8 mouse cellular contexts compared by ENCODE assay signal in genomic region chr1:132391580-132392022, GRCm38 (mm10). TPM values are rescaled to one million over a fixed set of nuclear protein-coding genes. Genes with fewer than 3 reads are reported as not detected.
DNase-seq lines count a peak whose midpoint lies in the region; ATAC-seq and TF ChIP-seq lines count a peak whose summit lies in the region.

No protein-coding gene starts in this region.

- ATAC-seq in intestine, embryonic 16.5 days, result peak; percentile 91
- ATAC-seq in midbrain, embryonic 16.5 days, result peak; percentile 94

- TF ChIP-seq CTCF in cortical plate, adult 2 months (IDR thresholded peaks at IDR 0.05; ENCODE audit: extremely low read depth, insufficient read depth, low read length), result no peak

- 1% methylated on average over 40 of the region's 54 CpGs for WGBS in intestine, embryonic 16.5 days
- 3% methylated on average over 18 of the region's 54 CpGs for WGBS in midbrain, embryonic 16.5 days

- peak overlapping the region; percentile 53 for H3K4me3 ChIP-seq in cortical plate, adult 2 months (ENCODE audit: insufficient read depth, low read length)
- H3K4me3 ChIP-seq in intestine, embryonic 16.5 days (ENCODE audit: low read length), result peak overlapping the region; percentile 74
- H3K4me3 ChIP-seq in midbrain, embryonic 16.5 days (ENCODE audit: low read depth, low read length), result peak overlapping the region; percentile 69

- H3K27me3 ChIP-seq in intestine, embryonic 16.5 days (replicated peaks; ENCODE audit: control insufficient read depth, insufficient read depth, low read length), result 0 out of 2 replicates have a peak, but pooled peaks cover 2% of the 10 kb centered on the region
- no peaks in the 10 kb centered on the region for H3K27me3 ChIP-seq in midbrain, embryonic 16.5 days (ENCODE audit: control insufficient read depth, insufficient read depth, low read depth, low read length)

- peak; percentile 63 to 70 for DNase-seq in adrenal gland, adult 18-20 months (ENCODE audit: low spot score in 2 of 2)
- no peak for DNase-seq in adrenal gland, adult 8-10 months
- DNase-seq in gastrocnemius, postnatal 25 days, result peak; percentile 86
- peak; percentile 88 for DNase-seq in liver
- DNase-seq in spleen, postnatal 36 days (ENCODE audit: low spot score in 2 of 2), result peak; percentile 51 to 54

- peak overlapping the region; percentile 31 for H3K27ac ChIP-seq in cortical plate, adult 2 months (ENCODE audit: insufficient read depth, low read length)
- peak overlapping the region; percentile 72 for H3K27ac ChIP-seq in intestine, embryonic 16.5 days (ENCODE audit: low read length)
- peak overlapping the region; percentile 89 for H3K27ac ChIP-seq in midbrain, embryonic 16.5 days (ENCODE audit: low read length)

- peak; percentile 77 for TF ChIP-seq POLR2A in cortical plate, adult 2 months (IDR thresholded peaks at IDR 0.05; ENCODE audit: extremely low read depth, insufficient read depth, low read length)

- H3K36me3 ChIP-seq in intestine, embryonic 16.5 days (ENCODE audit: control insufficient read depth, insufficient read depth, low read length), result no peaks in the 10 kb centered on the region
- H3K36me3 ChIP-seq in midbrain, embryonic 16.5 days (ENCODE audit: control insufficient read depth, insufficient read depth, low read length), result no peaks in the 10 kb centered on the region

- no peaks in the 10 kb centered on the region for H3K9me3 ChIP-seq in intestine, embryonic 16.5 days (ENCODE audit: control insufficient read depth, low read length)
- no peaks in the 10 kb centered on the region for H3K9me3 ChIP-seq in midbrain, embryonic 16.5 days (replicated peaks; ENCODE audit: control insufficient read depth, low read length, poor library complexity, severe bottlenecking)

- H3K9ac ChIP-seq in intestine, embryonic 16.5 days (ENCODE audit: low read depth, low read length), result peak overlapping the region; percentile 85
- H3K9ac ChIP-seq in midbrain, embryonic 16.5 days (ENCODE audit: low read depth, low read length), result peak overlapping the region; percentile 87

- H3K4me1 ChIP-seq in cortical plate, adult 2 months (ENCODE audit: control insufficient read depth, insufficient read depth, low read length), result peaks cover 9% of the 10 kb centered on the region; the same call in 1 of the 2 replicates
- H3K4me1 ChIP-seq in intestine, embryonic 16.5 days (ENCODE audit: control insufficient read depth, insufficient read depth, low read length), result peaks cover 24% of the 10 kb centered on the region
- peaks cover 43% of the 10 kb centered on the region for H3K4me1 ChIP-seq in midbrain, embryonic 16.5 days (ENCODE audit: control insufficient read depth, insufficient read depth, low read length)

- peak overlapping the region; percentile 88 for H3K4me2 ChIP-seq in intestine, embryonic 16.5 days (ENCODE audit: low read depth, low read length)
- H3K4me2 ChIP-seq in midbrain, embryonic 16.5 days (ENCODE audit: low read length), result peak overlapping the region; percentile 85

RNA-seq across cellular contexts. Expression of gene Tmcc2, which starts 0.5 kb away (rescaled TPM):
- total RNA-seq in adrenal gland, adult 18-20 months (2021), result 10 to 100 TPM in 1 of 2 experiments, 1 to 10 TPM in 1; 8.5 to 10.5 TPM
- total RNA-seq in adrenal gland, adult 8-10 months (2022), result 10 to 100 TPM; 10.3 to 13.9 (median 12.1) TPM
- 124 and 135 TPM in 2 replicates for polyA plus RNA-seq in cortical plate, adult 2 months (2012; rRNA removed)
- 10 to 100 TPM; 23.3 to 25.1 TPM for total RNA-seq in gastrocnemius, postnatal 25 days (2021)
- 9.4 and 12.2 TPM in 2 replicates for polyA plus RNA-seq in intestine, embryonic 16.5 days (2015; fragmentation: Nextera tagmentation; extraction: Ambion mirVana)
- polyA plus RNA-seq in midbrain, embryonic 16.5 days (2015; fragmentation: Nextera tagmentation; extraction: Ambion mirVana), result 33.3 and 38.1 TPM in 2 replicates

RNA-seq across cellular contexts. Expression of gene Dstyk, which starts 25.8 kb away (rescaled TPM):
- 10 to 100 TPM; 22.4 to 24.3 TPM for total RNA-seq in adrenal gland, adult 18-20 months (2021)
- total RNA-seq in adrenal gland, adult 8-10 months (2022), result 10 to 100 TPM; 24.4 to 39.9 (median 31.1) TPM
- polyA plus RNA-seq in cortical plate, adult 2 months (2012; rRNA removed), result 24.0 TPM in 2 replicates
- 1 to 10 TPM; 9.2 to 10.0 TPM for total RNA-seq in gastrocnemius, postnatal 25 days (2021)
- polyA plus RNA-seq in intestine, embryonic 16.5 days (2015; fragmentation: Nextera tagmentation; extraction: Ambion mirVana), result 6.2 and 6.3 TPM in 2 replicates
- 10.3 and 10.5 TPM in 2 replicates for polyA plus RNA-seq in midbrain, embryonic 16.5 days (2015; fragmentation: Nextera tagmentation; extraction: Ambion mirVana)

Comparison
In these comparisons a context has a peak if more than half of its experiments do, and no peak if none do; other contexts are left out.
1. H3K27ac ChIP-seq: peak in every context shown above with its lines; median percentile 89 in midbrain, embryonic 16.5 days; 72 in intestine, embryonic 16.5 days; 31 in cortical plate, adult 2 months.